Mouse (Mus musculus) neural tube, embryonic 14.5 days (tissue): ENCODE results near the gene Rb1. TPM values are rescaled to one million over a fixed set of nuclear protein-coding genes. Genes with fewer than 3 reads are reported as not detected.

Experiments
- ATAC-seq: fragments of 200-750 bp; cut with Nextera tagmentation; 2 replicates; pipeline ENCODE4 v1.8.0; 2017; ENCODE audit warnings: low read depth, mild to moderate bottlenecking, moderate TSS enrichment, moderate library complexity
- H3K27ac ChIP-seq: fragments of 300-500 bp; sonication (generic); 2 replicates; pipeline ENCODE4 v1.5.1; 2014; ENCODE audit warnings: low read depth, mild to moderate bottlenecking, control low read depth, low read length, moderate library complexity, mixed read lengths
- H3K27me3 ChIP-seq: fragments of 300-500 bp; sonication (generic); 2 replicates; pipeline ENCODE4 v1.6.1; 2014; ENCODE audit warnings: low read length; ENCODE audit not compliant: control insufficient read depth, insufficient read depth
- H3K36me3 ChIP-seq: fragments of 300-500 bp; sonication (generic); 2 replicates; pipeline ENCODE4 v1.6.1; 2014; ENCODE audit warnings: low read length, mixed read lengths; ENCODE audit not compliant: control insufficient read depth, insufficient read depth
- H3K4me1 ChIP-seq: fragments of 300-500 bp; sonication (generic); 2 replicates; pipeline ENCODE4 v1.6.1; 2014; ENCODE audit warnings: low read length; ENCODE audit not compliant: control insufficient read depth, insufficient read depth
- H3K4me2 ChIP-seq: fragments of 300-500 bp; sonication (generic); 2 replicates; pipeline ENCODE4 v1.6.1; 2014; ENCODE audit warnings: mild to moderate bottlenecking, low read depth, low read length, control low read depth
- H3K4me3 ChIP-seq: fragments of 300-500 bp; sonication (generic); 2 replicates; pipeline ENCODE4 v1.5.1; 2014; ENCODE audit warnings: low read depth, low read length, control low read depth, mixed read lengths
- H3K9ac ChIP-seq: fragments of 300-500 bp; sonication (generic); replicated peaks from 2 replicates; pipeline ENCODE4 v1.6.1; 2014; ENCODE audit warnings: low read depth, mild to moderate bottlenecking, control low read depth, low read length, mixed read lengths
- H3K9me3 ChIP-seq: fragments of 300-500 bp; sonication (generic); 2 replicates; pipeline ENCODE4 v1.6.1; 2016; ENCODE audit warnings: low read length; ENCODE audit not compliant: control insufficient read depth
- WGBS: fragments of 180-500 bp; shearing (Covaris S2); extraction: QIAGEN DNeasy Blood & Tissue Kit; methylation state at CpG from one replicate; pipeline ENCODE4 v1.1.7; 2014; 5-methylcytosine and 5-hydroxymethylcytosine counted together
- polyA plus RNA-seq: library from polyadenylated mRNA; unstranded; fragments of >200 nt; fragmentation: Nextera tagmentation; extraction: Ambion mirVana; gene quantifications from 2 replicates; pipeline ENCODE4 v1.2.1, GENCODE M21; 2014

Rb1 gene
- polyA plus RNA-seq, 1 experiment from 2014 or later, result 33.8 TPM

DNA sequence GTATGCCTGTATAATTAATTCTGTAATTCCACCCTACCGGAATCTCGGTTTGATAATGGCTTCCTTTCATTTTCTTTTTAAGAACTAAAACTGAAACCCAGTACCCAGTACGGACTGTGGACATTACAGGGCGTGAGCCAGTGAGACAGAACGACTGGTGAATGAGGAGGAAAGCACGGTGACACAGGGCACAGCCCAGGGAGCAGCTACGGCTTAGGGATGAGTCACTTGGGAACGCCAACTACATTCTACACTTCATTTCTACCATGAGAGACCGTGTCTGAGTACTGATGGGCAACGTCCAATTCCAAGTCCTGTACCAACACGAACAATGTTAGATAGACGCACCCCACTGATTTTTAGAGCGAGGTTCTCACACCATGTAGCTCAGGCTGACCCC is 43.3 kb upstream of the Rb1 start:
- 93% methylated on average over 13 of the region's 13 CpGs for WGBS
- Histone ChIP-seq H3K9me3 (no peaks in the 10 kb centered on the region), H3K27ac (no peak overlapping the region), H3K36me3 (peaks cover 36% of the 10 kb centered on the region), H3K4me1 (no peaks in the 10 kb centered on the region), H3K9ac (no peak overlapping the region), H3K27me3 (no peaks in the 10 kb centered on the region), H3K4me3 (no peak overlapping the region), H3K4me2 (no peak overlapping the region)
- ATAC-seq, result no peak

DNA sequence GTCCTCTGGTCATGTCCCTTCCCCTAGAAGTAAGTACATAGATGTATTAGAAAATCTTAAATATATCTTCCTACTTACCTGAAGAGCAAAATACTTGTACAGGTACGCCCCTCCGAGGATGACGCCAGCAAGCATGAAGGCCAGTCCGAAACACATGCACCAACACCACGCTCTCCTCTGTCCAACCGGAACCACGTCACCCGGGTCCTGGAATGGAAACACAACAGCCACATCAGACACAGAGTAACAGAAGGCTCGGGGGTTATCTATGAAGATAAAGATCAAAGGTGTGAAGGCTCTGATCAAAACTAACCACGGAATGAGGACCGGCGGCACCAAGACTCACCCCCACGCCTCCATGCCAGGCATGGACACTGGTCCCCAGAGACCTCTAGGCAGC is 42.6 kb upstream of the Rb1 start:
- no peak overlapping the region for H3K9ac ChIP-seq
- no peaks in the 10 kb centered on the region for H3K4me1 ChIP-seq
- no peak for ATAC-seq
- WGBS, result 97% methylated on average over 13 of the region's 13 CpGs
- H3K4me2 ChIP-seq, result no peak overlapping the region
- no peak overlapping the region for H3K27ac ChIP-seq
- H3K36me3 ChIP-seq, result peaks cover 43% of the 10 kb centered on the region
- no peaks in the 10 kb centered on the region for H3K9me3 ChIP-seq
- no peaks in the 10 kb centered on the region for H3K27me3 ChIP-seq
- no peak overlapping the region for H3K4me3 ChIP-seq

DNA sequence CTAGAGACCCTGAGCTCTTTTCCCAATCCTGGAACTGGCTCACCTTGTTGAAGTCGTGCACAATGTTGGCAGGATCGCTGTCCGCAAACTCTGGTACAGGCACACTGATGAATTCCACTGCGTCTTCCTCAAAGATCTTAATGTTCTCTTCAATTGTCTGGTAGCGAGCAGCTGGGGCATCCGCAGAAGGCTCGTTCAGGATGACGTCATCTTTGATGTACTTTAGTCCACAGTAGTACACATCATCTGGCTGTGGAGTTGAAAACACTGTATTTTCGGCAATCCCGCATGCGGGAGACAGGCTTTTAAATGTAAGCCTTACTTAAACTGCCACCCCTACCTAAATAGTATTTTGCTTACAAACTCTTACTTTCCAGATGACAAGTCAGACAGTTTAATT is 40.7 kb upstream of the Rb1 start:
- H3K4me2 ChIP-seq, result no peak overlapping the region
- no peaks in the 10 kb centered on the region for H3K4me1 ChIP-seq
- peaks cover 60% of the 10 kb centered on the region for H3K36me3 ChIP-seq
- H3K9ac ChIP-seq, result no peak overlapping the region
- WGBS, result 89% methylated on average over 11 of the region's 11 CpGs
- no peaks in the 10 kb centered on the region for H3K9me3 ChIP-seq
- H3K4me3 ChIP-seq, result no peak overlapping the region
- no peak for ATAC-seq
- H3K27me3 ChIP-seq, result no peaks in the 10 kb centered on the region
- no peak overlapping the region for H3K27ac ChIP-seq

DNA sequence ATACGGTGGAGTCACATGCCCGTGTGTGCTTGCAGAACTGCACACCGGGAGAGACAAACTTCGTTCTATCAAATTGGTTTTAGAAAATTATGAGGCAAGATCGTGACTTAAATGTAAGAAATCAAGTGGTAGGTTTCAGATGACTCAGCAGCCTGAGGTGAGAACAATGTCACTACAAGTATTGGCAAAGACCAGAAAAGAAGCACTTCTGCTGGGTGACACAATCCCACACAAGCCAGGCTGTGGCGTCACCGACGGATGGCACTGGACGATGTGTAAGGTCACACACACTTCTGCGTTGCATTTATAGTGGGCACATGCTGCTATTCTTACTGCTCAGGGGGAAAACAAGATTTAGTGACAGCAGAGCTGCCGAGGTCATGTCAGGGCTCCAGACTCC is 38.2 kb upstream of the Rb1 start:
- H3K9ac ChIP-seq, result no peak overlapping the region
- H3K4me1 ChIP-seq, result no peaks in the 10 kb centered on the region
- no peaks in the 10 kb centered on the region for H3K27me3 ChIP-seq
- no peak overlapping the region for H3K4me3 ChIP-seq
- no peak for ATAC-seq
- WGBS, result 97% methylated on average over 11 of the region's 11 CpGs
- no peak overlapping the region for H3K27ac ChIP-seq
- no peaks in the 10 kb centered on the region for H3K9me3 ChIP-seq
- no peak overlapping the region for H3K4me2 ChIP-seq
- peaks cover 75% of the 10 kb centered on the region for H3K36me3 ChIP-seq

DNA sequence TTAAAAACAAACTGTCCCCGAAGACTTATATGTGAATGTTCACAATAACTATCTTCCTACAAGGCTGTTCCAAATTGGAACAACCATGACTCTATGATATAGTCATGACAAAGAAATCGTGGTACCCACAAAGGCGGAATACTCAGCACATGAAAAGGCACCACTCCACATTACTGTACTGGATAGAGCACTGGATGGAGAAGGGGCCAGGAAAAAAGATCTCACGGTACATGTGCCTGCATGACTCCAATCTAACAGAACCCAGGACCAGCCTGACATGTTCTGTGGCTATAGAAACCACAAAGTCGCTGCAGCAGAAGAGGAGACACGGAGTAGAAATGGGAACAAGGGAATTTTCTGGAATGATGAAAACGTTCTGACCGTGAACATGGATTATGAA is 29.1 kb upstream of the Rb1 start:
- no peak overlapping the region for H3K9ac ChIP-seq
- no peak overlapping the region for H3K27ac ChIP-seq
- no peak overlapping the region for H3K4me3 ChIP-seq
- no peaks in the 10 kb centered on the region for H3K27me3 ChIP-seq
- H3K4me1 ChIP-seq, result no peaks in the 10 kb centered on the region
- peaks cover 12% of the 10 kb centered on the region; the same call in 1 of the 2 replicates for H3K36me3 ChIP-seq
- no peaks in the 10 kb centered on the region for H3K9me3 ChIP-seq
- no peak overlapping the region for H3K4me2 ChIP-seq
- 93% methylated on average over 8 of the region's 8 CpGs for WGBS
- ATAC-seq, result no peak

DNA sequence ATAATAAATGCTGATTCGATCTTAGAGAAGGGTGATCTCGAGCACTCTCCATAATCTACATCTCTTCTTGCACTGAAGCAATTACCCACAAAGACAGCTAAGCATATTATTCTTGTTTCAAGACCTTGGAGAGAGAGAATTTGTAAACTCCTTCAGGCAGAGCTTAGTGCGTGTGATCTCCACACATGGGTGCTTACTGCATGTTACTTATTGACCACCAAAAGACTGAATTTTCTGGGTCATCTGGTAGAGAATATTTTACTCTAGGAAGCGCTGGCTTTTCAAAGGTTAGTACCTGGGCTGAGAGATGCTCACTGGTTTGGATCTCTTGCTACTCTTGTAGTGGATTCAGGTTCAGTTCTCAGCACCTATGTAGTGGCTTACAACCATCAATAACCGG is 25.5 kb upstream of the Rb1 start:
- no peak for ATAC-seq
- H3K4me1 ChIP-seq, result no peaks in the 10 kb centered on the region
- H3K9ac ChIP-seq, result no peak overlapping the region
- 0 out of 2 replicates have a peak, but pooled peaks cover 5% of the 10 kb centered on the region for H3K36me3 ChIP-seq
- no peak overlapping the region for H3K27ac ChIP-seq
- H3K4me2 ChIP-seq, result no peak overlapping the region
- H3K4me3 ChIP-seq, result no peak overlapping the region
- H3K27me3 ChIP-seq, result no peaks in the 10 kb centered on the region
- H3K9me3 ChIP-seq, result no peaks in the 10 kb centered on the region
- WGBS, result 94% methylated on average over 5 of the region's 5 CpGs

DNA sequence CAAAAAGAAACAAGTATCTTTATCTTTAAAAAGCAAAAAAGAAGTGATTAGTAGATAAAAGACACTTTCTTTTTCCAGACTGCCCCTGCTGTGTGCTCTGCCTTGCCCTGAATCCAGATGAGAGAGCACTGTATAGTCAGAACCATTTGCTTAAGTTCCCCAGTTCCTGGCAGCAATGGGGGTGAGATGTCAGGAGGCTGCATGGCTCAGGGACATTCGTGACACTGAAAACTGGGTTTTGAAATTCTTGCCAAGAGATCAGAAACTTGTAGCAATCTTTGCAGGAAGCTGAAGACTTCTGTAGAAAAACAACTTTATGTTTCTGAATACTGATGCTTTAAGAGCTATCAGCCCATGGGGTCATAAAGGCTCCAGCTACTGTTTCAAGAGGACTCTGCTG is 24.4 kb upstream of the Rb1 start:
- Histone ChIP-seq H3K9ac (no peak overlapping the region), H3K9me3 (no peaks in the 10 kb centered on the region), H3K36me3 (0 out of 2 replicates have a peak, but pooled peaks cover 3% of the 10 kb centered on the region), H3K27me3 (no peaks in the 10 kb centered on the region), H3K4me3 (no peak overlapping the region), H3K4me1 (no peaks in the 10 kb centered on the region), H3K4me2 (no peak overlapping the region), H3K27ac (no peak overlapping the region)
- no peak for ATAC-seq
- 44% methylated on average over 1 of the region's 1 CpGs for WGBS

DNA sequence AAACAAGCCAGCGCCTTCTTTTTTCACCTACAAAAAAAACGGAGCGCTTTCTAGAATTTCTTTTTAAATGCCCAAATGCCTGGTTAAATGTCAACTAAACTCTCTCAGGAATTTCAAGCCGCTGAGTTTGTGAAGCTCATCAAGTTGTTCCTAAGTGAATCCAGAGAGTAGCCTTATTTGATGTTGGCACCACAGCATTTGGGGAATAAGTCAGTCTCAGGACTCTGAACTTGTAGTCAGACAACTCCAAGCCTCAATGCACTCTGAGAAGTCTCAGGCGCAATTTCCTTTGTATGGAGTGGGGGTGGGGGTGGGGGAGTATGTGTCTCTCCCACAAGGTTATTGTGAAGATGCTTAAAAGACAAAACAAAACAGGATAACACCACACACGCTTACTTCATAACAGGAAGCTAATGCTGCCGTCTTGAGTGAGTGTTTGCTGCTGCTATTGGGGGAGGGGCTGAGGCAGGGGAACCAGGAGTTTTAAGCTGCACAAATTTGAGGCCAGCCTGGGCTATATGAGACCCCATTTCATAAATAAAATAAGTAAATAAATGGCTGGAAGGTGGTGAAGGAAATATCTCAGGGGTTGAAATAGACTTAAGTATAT is 23.5 kb upstream of the Rb1 start:
- H3K4me3 ChIP-seq, result no peak overlapping the region
- H3K4me2 ChIP-seq, result no peak overlapping the region
- no peak for ATAC-seq
- no peaks in the 10 kb centered on the region for H3K4me1 ChIP-seq
- H3K27ac ChIP-seq, result no peak overlapping the region
- H3K27me3 ChIP-seq, result no peaks in the 10 kb centered on the region
- H3K9me3 ChIP-seq, result no peaks in the 10 kb centered on the region
- H3K9ac ChIP-seq, result no peak overlapping the region
- 0 out of 2 replicates have a peak, but pooled peaks cover 3% of the 10 kb centered on the region for H3K36me3 ChIP-seq
- 66% methylated on average over 7 of the region's 7 CpGs for WGBS

DNA sequence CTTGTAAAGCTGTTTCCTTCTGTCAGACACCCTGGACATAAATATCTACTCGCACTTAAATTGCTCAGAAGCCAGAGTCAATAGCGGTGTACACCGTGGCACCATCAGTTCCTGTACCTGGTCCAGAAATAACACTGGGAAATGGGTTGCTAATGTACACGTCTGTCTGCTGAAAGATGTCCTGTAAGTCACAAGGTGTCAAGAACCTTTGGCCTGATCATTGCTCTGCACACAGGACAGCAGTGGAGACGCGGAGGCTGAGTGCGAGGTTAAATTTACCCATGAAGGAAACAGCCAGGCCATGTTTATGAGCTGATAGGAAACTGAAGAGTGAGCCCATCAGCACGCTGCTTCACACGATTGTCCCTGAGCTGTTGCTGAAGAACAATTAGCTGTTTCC is 21.7 kb upstream of the Rb1 start:
- H3K9ac ChIP-seq, result no peak overlapping the region
- ATAC-seq, result no peak
- H3K36me3 ChIP-seq, result 0 out of 2 replicates have a peak, but pooled peaks cover 3% of the 10 kb centered on the region
- H3K4me3 ChIP-seq, result no peak overlapping the region
- no peaks in the 10 kb centered on the region for H3K9me3 ChIP-seq
- H3K27me3 ChIP-seq, result no peaks in the 10 kb centered on the region
- no peak overlapping the region for H3K4me2 ChIP-seq
- H3K4me1 ChIP-seq, result no peaks in the 10 kb centered on the region
- WGBS, result 91% methylated on average over 9 of the region's 9 CpGs
- H3K27ac ChIP-seq, result no peak overlapping the region
